Mouse (Mus musculus) thymus, postnatal 0 days (tissue): Measurements from ENCODE around the gene Prpf38b. TPM values are rescaled to one million over a fixed set of nuclear protein-coding genes. Genes with fewer than 3 reads are reported as not detected.
A peak's percentile ranks its signal among the peaks of the same experiment; 100 is the strongest.
"Not testable (repeated sequence)": the region's sequence is repeated elsewhere in the genome, so short reads cannot be mapped to it uniquely, and the experiment has no call there.

Experiments
- DNase-seq: peaks from one replicate; pipeline ENCODE4 v3.0.0-alpha.2; 2015; ENCODE audit warnings: low spot score
- polyA plus RNA-seq: library from polyadenylated mRNA; unstranded; fragments of >200 nt; fragmentation: Nextera tagmentation; extraction: Ambion mirVana; gene quantifications from 2 replicates; pipeline ENCODE4 v1.2.1, GENCODE M21; 2015

The Prpf38b gene
- polyA plus RNA-seq, 1 experiment from 2014 or later, result 112 TPM

- DNase-seq, result no peak
These were observed 48.4 kb downstream of the Prpf38b start for GRCm38 (mm10) chr3:108863091-108863490.

- DNase-seq, result not testable (repeated sequence)
These were observed 49.2 kb downstream of the Prpf38b start for GRCm38 (mm10) chr3:108862282-108862681.

GRCm38 (mm10) chr3:108860786-108861185 is 50.7 kb downstream of the Prpf38b start:
- DNase-seq, result no peak

- no peak for DNase-seq
These were observed 53.2 kb downstream of the Prpf38b start for GRCm38 (mm10) chr3:108858231-108858770.

- no peak for DNase-seq
These were observed 53.8 kb downstream of the Prpf38b start for GRCm38 (mm10) chr3:108857714-108858113.

- DNase-seq, result no peak
These were observed 54.4 kb downstream of the Prpf38b start for GRCm38 (mm10) chr3:108857124-108857470.

GRCm38 (mm10) chr3:108856386-108857123 is 55.0 kb downstream of the Prpf38b start:
- DNase-seq, result peak; percentile 49

GRCm38 (mm10) chr3:108855864-108856263 is 55.7 kb downstream of the Prpf38b start:
- no peak for DNase-seq

GRCm38 (mm10) chr3:108855371-108855770 is 56.2 kb downstream of the Prpf38b start:
- no peak for DNase-seq

GRCm38 (mm10) chr3:108853266-108853665 is 58.3 kb downstream of the Prpf38b start:
- DNase-seq, result no peak

Other genes starting within 250 kb of the Prpf38b start
- gene Gpsm2, start 189.4 kb downstream of the Prpf38b start, polyA plus RNA-seq, result 29.6 and 34.4 TPM in 2 replicates
- 0.06 and 0.07 TPM in 2 replicates for gene Aknad1, start 172.1 kb downstream of the Prpf38b start, polyA plus RNA-seq
- 43.5 and 51.6 TPM in 2 replicates for gene Stxbp3, start 71.2 kb downstream of the Prpf38b start, polyA plus RNA-seq
- gene Fndc7, start 21.7 kb downstream of the Prpf38b start, polyA plus RNA-seq, result 0.95 and 1.3 TPM in 2 replicates
- 2.2 and 2.3 TPM in 2 replicates for gene Henmt1, start 28.1 kb upstream of the Prpf38b start, polyA plus RNA-seq
- not detected in 2 replicates for gene Gm9857, start 28.7 kb upstream of the Prpf38b start, polyA plus RNA-seq
- 8.1 and 9.5 TPM in 2 replicates for gene Fam102b, start 115.9 kb upstream of the Prpf38b start, polyA plus RNA-seq
- not detected in 2 replicates for gene Slc25a54, start 168.7 kb upstream of the Prpf38b start, polyA plus RNA-seq
- 6.9 and 7.6 TPM in 2 replicates for gene Slc25a24, start 211.4 kb upstream of the Prpf38b start, polyA plus RNA-seq